Mouse (Mus musculus) E14TG2a.4 (cell line): ENCODE data around the gene Ctbp2.
A peak's percentile ranks its signal among the peaks of the same experiment; 100 is the strongest.

Source experiments
- H3K27me3 ChIP-seq: 2 replicates; pipeline ENCODE4 v1.6.1; 2014; ENCODE audit warnings: low read length, control low read depth; ENCODE audit not compliant: insufficient read depth
- H3K36me3 ChIP-seq: 2 replicates; pipeline ENCODE4 v1.6.1; 2014; ENCODE audit warnings: low read length, control low read depth; ENCODE audit not compliant: insufficient read depth
- H3K4me1 ChIP-seq: replicated peaks from 2 replicates; pipeline ENCODE4 v1.6.1; 2014; ENCODE audit warnings: low read depth, low read length, control low read depth
- H3K4me3 ChIP-seq: replicated peaks from 2 replicates; pipeline ENCODE4 v1.5.1; 2014; ENCODE audit warnings: mild to moderate bottlenecking, low read length
- H3K9me3 ChIP-seq: 2 replicates; pipeline ENCODE4 v1.6.1; 2014; ENCODE audit warnings: low read length, control low read depth
- CTCF ChIP-seq: conservative IDR thresholded peaks from 2 replicates; pipeline ENCODE4 v1.5.1; 2014; ENCODE audit warnings: low read length
- NANOG ChIP-seq: IDR thresholded peaks from 2 replicates; pipeline ENCODE4 v1.6.1; 2014; ENCODE audit warnings: borderline replicate concordance, low read length, mixed read lengths
- POU5F1 ChIP-seq: IDR thresholded peaks from 2 replicates; pipeline ENCODE4 v1.6.1; 2014; ENCODE audit warnings: low read length, borderline replicate concordance

The Ctbp2 gene

DNA sequence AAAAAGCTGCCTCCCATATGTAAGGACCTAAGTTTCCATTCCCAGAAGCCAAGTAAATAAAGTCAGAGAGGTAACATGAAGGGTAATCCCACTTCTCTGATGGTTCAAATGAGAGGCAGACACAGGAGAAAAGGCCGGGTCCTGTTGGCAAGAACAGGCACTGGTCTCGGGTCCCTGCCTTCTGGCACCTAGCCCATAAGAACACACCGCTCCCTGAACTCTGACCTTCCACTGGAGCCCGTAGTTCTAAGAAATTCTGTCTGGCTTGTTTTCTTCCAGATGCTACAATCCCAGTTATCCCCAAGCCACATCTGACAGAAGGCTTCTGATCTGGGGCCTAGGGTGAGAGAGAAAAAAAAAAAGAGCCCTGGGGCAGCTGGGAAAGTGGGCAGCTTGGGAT, 35.7 kb downstream of the Ctbp2 start:
- Histone ChIP-seq H3K4me3 (peak overlapping the region; percentile 41), H3K27me3 (no peaks in the 10 kb centered on the region), H3K9me3 (no peaks in the 10 kb centered on the region), H3K4me1 (peaks cover 99% of the 10 kb centered on the region), H3K36me3 (peaks cover 95% of the 10 kb centered on the region)
- TF ChIP-seq CTCF (no peak), POU5F1 (no peak), NANOG (no peak)

GRCm38 (mm10) chr7:133085408-133085807, 38.7 kb downstream of the Ctbp2 start:
- Histone ChIP-seq H3K4me3 (no peak overlapping the region), H3K9me3 (no peaks in the 10 kb centered on the region), H3K27me3 (no peaks in the 10 kb centered on the region), H3K4me1 (peaks cover 99% of the 10 kb centered on the region), H3K36me3 (peaks cover 95% of the 10 kb centered on the region)
- TF ChIP-seq NANOG (no peak), CTCF (no peak), POU5F1 (no peak)

DNA sequence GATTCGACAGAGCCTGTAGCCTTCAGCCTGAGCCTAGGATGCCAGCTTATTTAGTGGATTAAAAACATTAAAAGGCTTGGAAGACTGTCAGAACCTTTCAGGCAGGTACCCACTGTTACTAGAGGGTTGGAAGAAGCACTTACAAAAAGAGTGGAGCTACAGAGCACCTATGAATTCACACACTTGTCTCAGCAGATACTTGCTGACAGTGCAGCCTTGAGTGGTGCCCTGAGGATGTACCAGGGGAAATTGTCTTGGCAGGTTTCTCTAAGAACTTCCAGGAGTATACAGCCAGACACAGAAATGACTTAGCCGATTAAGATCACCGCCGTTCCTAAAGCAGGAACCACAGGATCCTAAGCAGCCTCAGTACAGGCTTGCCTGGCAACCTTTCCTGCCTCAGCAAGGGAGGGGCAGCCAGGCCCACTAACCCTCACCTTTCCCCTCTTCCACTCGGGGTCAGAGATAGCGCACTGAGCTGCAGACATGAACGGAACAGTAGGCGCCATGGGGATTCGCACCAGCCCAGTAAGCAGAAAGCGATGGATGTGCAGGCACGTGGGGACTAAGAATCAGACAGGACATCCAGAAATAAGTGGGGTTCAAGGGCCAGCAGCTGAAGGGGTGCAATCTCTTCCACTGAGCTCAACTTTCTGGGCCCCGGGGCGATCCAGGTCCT, 40.1 kb downstream of the Ctbp2 start:
- Histone ChIP-seq H3K9me3 (no peaks in the 10 kb centered on the region), H3K36me3 (peaks cover 98% of the 10 kb centered on the region), H3K4me1 (peaks cover 99% of the 10 kb centered on the region), H3K4me3 (no peak overlapping the region), H3K27me3 (no peaks in the 10 kb centered on the region)
- TF ChIP-seq CTCF (no peak), POU5F1 (no peak), NANOG (no peak)

DNA sequence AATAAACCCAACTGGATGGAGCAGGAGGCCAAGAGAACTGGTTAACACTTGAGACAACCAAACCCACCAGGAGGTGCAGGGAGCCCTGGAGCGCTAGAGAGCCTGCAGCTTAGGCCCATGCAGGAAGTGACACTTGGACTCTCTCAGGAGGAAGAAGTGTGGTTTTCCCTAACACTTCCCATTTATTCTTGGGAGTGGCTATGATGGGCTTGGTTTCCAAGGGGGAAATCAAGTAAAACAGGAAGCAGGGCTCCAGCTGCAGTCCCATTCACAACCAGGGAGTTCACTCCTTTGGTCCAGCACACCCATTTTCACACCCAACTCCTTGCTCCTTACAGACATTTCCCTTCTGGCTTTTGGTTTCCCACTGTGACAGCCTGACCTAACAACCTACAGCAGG, 45.2 kb downstream of the Ctbp2 start:
- TF ChIP-seq NANOG = 0 out of 2 replicates have a peak, but pooled peaks have one; percentile 2
- no peak for TF ChIP-seq CTCF
- H3K4me1 ChIP-seq = peaks cover 96% of the 10 kb centered on the region

GRCm38 (mm10) chr7:133074462-133075133, 49.6 kb downstream of the Ctbp2 start:
- TF ChIP-seq POU5F1 (no peak), CTCF (no peak), NANOG (no peak)
- H3K36me3 ChIP-seq = peaks cover 97% of the 10 kb centered on the region
- H3K4me3 ChIP-seq = no peak overlapping the region
- H3K27me3 ChIP-seq = no peaks in the 10 kb centered on the region
- H3K9me3 ChIP-seq = no peaks in the 10 kb centered on the region
- peaks cover 96% of the 10 kb centered on the region for H3K4me1 ChIP-seq

More for the DNA sequence above, 45.2 kb downstream of the Ctbp2 start:
- Histone ChIP-seq H3K36me3 (peaks cover 97% of the 10 kb centered on the region), H3K9me3 (no peaks in the 10 kb centered on the region), H3K4me3 (0 out of 2 replicates have a peak overlapping the region, but pooled peaks have one; percentile 0), H3K27me3 (no peaks in the 10 kb centered on the region)

DNA sequence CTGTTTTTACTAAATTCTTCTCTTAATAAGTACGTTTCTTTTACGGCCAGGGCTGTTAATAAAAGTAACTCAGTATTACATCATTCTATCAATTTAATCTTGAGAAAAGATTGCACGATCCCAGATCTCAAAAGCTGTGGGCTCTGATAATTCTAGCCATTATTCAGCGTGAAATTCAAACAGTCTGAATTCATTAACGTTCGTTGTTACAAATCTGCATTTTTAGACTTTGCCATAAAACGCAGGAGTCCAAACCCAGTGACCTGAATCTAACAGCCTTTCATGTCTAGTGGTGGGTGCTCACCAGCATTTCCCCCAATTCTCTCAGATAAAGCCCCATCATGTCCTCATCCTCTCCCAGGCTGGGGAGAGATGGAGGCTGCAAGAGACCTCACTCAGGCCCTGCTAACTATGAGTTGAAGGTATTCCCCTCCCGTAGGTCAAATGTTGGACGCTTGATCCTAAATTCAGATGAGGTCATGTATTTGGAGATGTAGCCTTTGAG, 51.0 kb downstream of the Ctbp2 start:
- H3K4me1 ChIP-seq = peaks cover 96% of the 10 kb centered on the region
- no peak overlapping the region for H3K4me3 ChIP-seq
- no peaks in the 10 kb centered on the region for H3K27me3 ChIP-seq
- H3K36me3 ChIP-seq = peaks cover 96% of the 10 kb centered on the region
- TF ChIP-seq POU5F1 (no peak), CTCF (no peak), NANOG (no peak)
- H3K9me3 ChIP-seq = no peaks in the 10 kb centered on the region

DNA sequence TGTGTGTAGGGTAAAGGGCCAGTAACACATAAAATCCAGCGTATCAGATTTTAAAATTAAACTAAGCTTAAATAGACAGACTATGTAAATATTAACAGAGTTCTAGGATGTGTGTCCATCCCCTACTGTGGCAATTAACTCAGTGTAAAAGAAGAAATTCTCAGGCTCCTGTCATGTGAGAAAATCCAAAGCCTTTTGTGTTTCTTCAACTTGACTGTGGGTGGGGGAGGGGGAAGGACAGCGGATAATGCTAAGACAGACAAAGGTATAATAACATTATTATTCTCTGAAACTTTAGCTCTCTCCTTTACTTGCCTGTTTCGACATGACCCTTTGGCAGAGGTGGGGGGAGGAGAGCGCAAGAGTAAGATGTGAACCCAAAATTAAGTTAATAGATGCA, 51.6 kb downstream of the Ctbp2 start:
- Histone ChIP-seq H3K4me3 (no peak overlapping the region), H3K4me1 (peaks cover 96% of the 10 kb centered on the region), H3K9me3 (no peaks in the 10 kb centered on the region), H3K27me3 (no peaks in the 10 kb centered on the region), H3K36me3 (peaks cover 96% of the 10 kb centered on the region)
- TF ChIP-seq CTCF (no peak), NANOG (no peak), POU5F1 (no peak)

- H3K27me3 ChIP-seq = no peaks in the 10 kb centered on the region
- TF ChIP-seq NANOG (no peak), POU5F1 (no peak), CTCF (no peak)
Observed at GRCm38 (mm10) chr7:133067321-133067841, 56.8 kb downstream of the Ctbp2 start.

GRCm38 (mm10) chr7:133066776-133067175, 57.4 kb downstream of the Ctbp2 start:
- no peaks in the 10 kb centered on the region for H3K9me3 ChIP-seq
- no peaks in the 10 kb centered on the region for H3K27me3 ChIP-seq
- peaks cover 99% of the 10 kb centered on the region for H3K36me3 ChIP-seq
- peaks cover 100% of the 10 kb centered on the region for H3K4me1 ChIP-seq
- TF ChIP-seq NANOG = no peak
- no peak for TF ChIP-seq POU5F1
- no peak for TF ChIP-seq CTCF
- no peak overlapping the region for H3K4me3 ChIP-seq

More at GRCm38 (mm10) chr7:133067321-133067841, 56.8 kb downstream of the Ctbp2 start:
- Histone ChIP-seq H3K9me3 (no peaks in the 10 kb centered on the region), H3K4me1 (peaks cover 100% of the 10 kb centered on the region), H3K4me3 (no peak overlapping the region), H3K36me3 (peaks cover 99% of the 10 kb centered on the region)
